Mouse (Mus musculus): ENCODE data around the gene Ube2h.

Ube2h gene

DNA sequence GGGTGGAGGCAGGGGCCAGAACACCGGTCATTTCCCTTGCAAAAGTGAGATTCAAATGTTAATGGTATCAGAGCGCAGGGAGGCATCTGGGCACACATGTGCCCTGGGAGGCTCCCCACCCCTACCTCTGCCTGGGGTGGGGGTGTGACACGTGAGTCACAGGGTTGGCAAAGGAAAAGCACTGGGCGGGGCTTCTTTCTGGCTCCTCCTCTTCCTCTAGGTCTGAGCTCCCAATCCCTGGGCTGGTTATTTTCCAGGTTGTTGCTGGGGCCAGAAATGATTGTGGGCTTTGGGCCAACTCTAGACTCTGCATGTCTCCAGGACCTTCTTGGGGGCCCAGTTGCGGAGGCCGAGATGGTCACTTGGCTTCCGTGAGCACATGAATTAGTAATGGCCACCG is 108.2 kb downstream of the Ube2h start:
- DNase-seq (ENCODE audit: low read depth) = peak; percentile 60

DNA sequence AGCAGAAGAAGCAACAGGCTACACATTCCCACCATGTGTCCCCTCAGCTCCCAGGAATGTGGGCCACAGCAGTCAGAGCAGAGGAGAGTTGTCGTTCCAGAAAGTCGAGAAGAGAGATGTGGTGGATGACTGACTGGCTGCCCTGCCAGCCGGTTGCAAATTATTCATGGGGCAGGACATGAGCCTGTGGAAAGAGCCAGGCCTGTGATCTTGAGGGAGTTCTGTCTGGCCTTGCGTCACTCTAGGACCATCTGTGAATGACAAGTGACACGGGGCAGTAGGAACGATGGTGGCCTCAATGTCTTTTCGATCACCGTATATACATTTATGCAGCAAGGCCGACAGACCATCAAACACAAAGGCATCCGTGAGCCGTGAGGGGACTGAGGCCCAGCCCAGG is 108.7 kb downstream of the Ube2h start:
- DNase-seq (ENCODE audit: low read depth) = no peak

DNA sequence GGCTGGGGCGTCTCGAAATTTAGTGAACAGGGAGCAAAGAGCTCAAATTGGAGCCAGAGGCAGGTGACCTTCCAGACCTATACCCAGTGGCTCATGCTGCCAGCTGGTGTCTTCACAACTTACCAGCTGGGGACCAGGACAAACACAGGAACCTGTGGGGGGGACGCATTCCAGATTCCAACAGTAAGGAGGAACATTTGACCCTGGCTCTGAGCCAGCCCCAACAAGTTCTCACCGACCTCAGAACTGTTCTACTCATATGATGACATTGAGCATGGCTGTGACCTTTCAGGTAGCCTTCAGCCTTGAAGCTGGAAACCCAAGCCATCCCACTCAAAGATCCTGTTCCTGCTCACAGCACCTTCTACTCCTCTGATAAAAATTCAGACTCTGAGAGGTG is 120.7 kb downstream of the Ube2h start:
- DNase-seq (ENCODE audit: low read depth) = no peak

GRCm38 (mm10) chr6:30182038-30182437 is 122.3 kb downstream of the Ube2h start:
- no peak for DNase-seq (ENCODE audit: low read depth)

DNA sequence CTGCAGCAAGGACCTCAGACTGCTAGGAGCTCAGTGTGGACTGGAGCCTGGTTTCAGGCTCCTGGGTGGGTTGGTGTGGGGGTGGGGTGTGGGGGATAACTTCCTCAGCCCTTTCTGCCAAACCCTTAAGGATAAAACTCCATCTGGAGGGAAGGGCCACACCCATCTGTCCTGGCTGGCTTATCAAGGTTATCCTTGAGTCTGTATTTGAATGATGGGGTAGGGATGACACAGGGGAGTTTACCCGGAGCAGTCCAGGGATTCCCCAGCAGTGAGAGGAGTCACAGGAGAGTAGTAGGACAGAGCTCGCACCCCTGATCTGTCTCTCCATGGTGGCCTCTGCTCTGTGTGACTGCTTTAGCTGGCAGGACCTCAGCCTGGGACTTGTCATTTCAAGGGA is 124.0 kb downstream of the Ube2h start:
- no peak for DNase-seq (ENCODE audit: low read depth)

DNA sequence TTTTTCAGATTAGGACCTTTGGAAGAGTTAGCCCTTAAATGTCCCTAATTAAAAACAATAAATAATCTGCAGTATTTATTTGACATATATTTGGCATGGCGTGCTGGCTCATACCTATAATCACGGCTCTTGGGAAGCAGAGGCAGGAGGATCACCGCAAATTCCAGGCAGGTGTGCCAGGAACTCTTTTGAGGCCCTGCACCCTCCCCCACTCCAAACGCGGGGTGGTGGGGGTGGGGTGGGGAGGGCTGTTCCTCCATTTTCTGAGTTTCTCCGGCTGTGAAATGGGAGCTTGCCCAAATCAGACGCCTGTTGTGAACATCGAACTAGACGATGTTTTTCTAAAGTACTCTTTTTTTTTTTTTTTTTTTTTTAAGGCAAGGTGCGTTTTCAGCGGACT is 125.3 kb downstream of the Ube2h start:
- no peak for DNase-seq (ENCODE audit: low read depth)

GRCm38 (mm10) chr6:30178023-30178639 is 126.2 kb downstream of the Ube2h start:
- no peak for DNase-seq (ENCODE audit: low read depth)

DNA sequence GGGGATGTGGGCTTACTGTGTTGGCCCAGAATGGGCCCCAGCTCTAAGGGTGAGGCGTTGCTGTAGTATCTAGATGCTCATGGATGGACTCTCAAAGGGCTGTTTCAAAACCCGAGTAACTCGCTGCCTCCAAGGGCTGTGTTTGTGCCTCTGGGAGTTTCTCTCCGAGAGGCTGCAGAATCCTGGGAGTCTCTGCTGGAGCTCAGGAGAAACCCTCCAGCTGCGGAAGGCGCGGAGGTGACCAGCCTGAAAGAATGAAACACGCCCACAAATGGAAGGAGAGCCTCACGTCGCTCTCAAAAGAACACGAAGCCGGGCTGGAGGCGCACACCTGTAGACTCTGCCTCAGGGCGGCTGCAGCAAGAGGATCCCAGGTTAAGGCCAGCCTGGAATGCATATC is 127.0 kb downstream of the Ube2h start:
- DNase-seq (ENCODE audit: low read depth) = no peak

DNA sequence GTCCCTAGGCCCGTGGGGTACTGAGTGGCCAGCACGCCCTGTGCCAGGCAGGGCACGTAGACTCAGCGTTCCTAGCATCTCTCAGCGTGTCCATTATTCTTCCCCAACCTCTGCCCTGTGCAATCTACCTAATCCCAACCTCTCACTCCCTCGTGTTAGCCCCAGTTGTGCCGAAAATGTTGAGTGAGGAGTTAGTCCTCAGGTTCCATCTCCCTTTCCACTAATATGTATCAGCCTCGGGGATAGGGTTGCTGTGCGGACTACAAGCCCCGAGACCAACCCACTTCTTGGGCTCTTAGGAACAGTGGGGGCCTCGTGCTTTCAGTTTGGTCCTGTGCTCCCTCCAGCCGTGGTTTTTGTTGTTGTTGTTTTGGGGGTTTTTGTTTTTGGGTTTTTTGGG is 127.8 kb downstream of the Ube2h start:
- DNase-seq (ENCODE audit: low read depth) = no peak

DNA sequence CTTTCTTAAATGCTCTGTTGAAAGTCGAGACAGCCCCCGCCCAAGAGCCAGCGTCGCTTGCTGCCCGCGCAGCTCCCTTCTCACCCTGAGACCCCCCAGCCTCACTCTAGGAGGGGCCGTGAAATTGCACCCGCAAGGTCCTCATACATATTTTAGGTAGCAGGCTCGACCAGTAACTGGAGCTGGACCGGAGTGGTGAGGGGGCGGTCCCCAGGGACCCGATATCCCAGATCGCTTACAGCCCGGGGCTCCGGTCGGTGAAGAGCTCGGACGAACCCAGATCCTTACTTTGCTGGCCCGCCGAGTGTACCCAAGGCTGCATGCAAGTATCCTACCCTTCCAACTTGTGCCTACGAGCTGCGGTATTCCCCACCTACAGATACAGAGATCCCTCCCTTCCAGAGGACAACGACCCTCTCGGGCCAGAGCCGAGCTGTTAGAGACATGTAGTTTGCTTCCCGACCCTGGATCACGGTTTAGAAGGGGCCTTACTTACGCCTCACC is 128.4 kb downstream of the Ube2h start:
- no peak for DNase-seq (ENCODE audit: low read depth)

DNA sequence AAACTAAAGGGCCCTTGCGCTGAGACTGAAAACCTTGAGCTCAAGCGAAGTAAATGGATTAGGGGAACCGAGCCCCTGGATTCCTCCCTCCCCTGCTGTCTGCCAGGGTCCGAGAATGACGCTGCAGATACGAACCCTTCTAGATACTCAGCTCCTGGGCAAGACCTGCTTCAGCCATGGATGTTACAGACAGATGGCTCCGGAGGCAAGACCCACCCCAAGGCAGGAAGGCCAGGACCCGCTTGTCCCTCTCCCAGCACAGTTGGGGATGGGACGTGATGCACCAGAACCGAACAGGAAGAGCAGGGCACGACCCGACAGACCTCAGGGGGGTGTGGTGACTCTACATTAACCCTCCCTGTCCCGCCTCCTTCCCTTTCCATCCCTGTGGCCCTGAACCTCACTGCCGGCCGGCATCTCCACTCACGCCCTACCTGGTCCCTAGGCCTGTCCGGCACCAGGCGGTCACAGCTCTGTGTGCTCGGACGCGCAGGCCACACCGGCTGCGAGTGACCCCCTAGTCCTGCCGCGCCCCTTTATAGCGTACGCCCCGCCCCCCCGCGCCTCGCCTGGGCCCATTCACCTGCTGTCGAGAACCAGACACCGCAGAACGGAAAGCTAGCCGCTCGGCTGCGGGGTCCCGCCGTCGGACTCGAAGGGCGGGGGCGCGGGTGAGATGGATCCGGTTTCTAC is 129.0 kb downstream of the Ube2h start:
- DNase-seq (ENCODE audit: low read depth) = no peak

DNA sequence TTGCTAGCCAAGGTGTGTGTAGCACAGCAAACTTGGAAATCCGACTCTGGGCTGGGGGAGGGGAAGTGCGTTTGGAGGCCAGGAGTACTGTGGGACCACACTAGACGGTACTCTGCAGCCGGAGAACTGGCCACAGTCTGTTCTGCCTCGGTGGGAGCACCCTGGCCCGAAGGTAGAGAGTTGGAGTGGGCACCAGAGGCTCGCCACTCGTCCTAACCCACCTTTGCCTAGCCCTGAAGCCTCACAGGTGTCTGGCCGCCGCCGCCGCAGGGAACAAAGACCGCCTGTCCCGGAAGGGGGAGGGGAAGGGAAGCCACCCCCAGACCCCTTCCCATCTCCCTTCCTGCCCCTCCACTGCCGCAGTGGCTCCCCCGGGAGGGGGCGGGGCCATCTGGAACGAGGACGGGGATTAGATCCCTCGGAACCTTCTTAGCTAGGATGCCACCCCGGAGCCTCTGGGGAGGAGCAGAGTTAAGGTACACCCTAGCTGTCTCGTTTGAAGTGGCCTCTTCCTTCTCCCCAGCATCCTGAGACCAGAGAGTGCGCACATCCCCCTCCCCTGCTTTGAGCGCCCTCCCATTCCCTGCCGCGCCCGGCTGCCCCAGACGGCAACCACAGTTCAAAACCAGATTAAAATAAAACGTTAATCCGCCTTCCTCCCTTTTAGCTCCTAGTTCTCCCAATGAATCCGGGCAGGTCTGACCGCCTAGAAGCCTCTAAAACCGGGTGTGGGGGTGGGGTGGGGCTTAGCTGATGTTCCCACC is 129.7 kb downstream of the Ube2h start:
- DNase-seq (ENCODE audit: low read depth) = no peak

GRCm38 (mm10) chr6:30173551-30174460 is 130.5 kb downstream of the Ube2h start:
- DNase-seq (ENCODE audit: low read depth) = peak; percentile 80

DNA sequence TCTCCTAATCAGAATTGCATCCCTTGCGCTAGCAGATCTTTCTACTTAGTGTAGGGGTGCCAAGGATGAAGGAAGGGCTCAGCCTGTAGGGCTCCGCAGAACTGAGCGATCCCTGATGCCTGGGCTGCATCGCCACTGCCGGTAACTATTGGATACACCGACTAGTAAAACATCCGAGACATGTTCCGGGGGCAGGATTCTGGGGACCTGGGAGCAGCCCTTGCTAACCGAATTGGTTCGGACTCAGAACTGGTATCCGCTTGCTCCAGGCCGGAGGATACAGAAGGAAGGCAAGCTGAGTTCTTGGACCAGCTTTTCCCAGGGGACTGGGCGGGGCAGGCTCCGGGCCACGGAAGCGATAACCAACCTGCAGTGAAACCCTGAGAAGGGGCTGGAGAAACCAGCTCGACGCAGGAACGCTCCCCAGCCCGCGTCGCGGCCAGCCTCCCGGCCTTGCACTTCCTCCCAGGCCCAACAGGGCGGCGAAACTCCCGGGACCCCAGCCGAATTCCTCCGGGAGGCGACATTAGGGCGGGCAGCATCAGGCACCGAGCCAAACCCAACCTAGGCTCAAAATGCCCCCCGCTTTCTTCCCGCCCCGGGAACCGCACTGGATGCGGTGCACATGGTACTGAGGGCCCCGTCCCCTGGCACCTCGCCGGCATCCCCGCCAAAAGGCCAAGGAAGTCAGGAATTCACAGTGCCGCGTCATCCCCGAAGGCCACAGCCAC is 131.4 kb downstream of the Ube2h start:
- peak; percentile 48 for DNase-seq (ENCODE audit: low read depth)

GRCm38 (mm10) chr6:30172441-30172819 is 131.9 kb downstream of the Ube2h start:
- DNase-seq (ENCODE audit: low read depth) = no peak

- DNase-seq (ENCODE audit: low read depth) = no peak
Measured at GRCm38 (mm10) chr6:30171967-30172366, 132.4 kb downstream of the Ube2h start.

DNA sequence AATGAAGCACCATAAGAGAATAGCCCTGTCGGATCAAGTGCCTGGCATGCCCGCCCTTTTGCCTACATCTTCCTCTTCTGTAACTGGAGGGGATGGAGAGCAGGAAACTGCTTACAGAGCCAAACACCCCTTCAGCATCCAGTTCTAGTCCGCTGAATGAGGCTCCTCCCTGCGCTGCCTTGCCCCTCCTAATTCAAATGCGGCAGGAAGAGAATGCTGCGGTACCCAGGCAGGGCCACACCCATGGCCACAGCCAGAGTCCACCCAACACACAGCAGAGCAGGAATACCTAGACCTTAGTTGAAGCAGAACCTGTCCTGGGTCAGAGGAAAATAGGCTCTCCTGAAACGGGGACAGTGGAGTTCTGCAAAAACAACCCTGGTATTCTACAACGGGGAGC is 133.1 kb downstream of the Ube2h start:
- no peak for DNase-seq (ENCODE audit: low read depth)

- DNase-seq (ENCODE audit: low read depth) = no peak
Measured at GRCm38 (mm10) chr6:30169148-30169547, 135.2 kb downstream of the Ube2h start.

DNA sequence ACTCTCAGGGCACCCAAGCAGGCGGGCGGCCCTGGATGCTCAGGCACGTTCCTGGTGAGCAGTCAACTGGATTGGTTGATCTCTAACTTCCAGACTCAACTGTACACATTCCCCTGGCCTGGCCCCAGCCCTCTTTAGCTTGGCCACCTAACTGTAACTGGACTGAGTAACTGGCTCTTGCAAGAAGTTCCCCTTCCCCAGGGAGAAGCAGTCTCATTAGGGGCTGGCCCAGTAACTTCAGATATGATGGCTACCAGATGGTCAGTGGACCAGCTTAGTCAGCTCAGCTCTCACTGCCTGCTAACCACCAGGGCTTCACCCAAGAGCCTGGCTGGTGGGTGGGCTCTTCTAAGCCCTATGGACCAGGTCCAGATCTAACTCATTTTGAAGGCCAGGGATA is 136.1 kb downstream of the Ube2h start:
- DNase-seq (ENCODE audit: low read depth) = peak; percentile 82

GRCm38 (mm10) chr6:30167192-30167591 is 137.1 kb downstream of the Ube2h start:
- peak; percentile 49 for DNase-seq (ENCODE audit: low read depth)

- no peak for DNase-seq (ENCODE audit: low read depth)
Measured at GRCm38 (mm10) chr6:30166349-30166748, 138.0 kb downstream of the Ube2h start.
